Mouse (Mus musculus) bone marrow macrophage, adult 2 months (primary cell): ENCODE data around the gene H2-Q4.
"Not testable (repeated sequence)": the region's sequence is repeated elsewhere in the genome, so short reads cannot be mapped to it uniquely, and the experiment has no call there.

ENCODE experiments used
- CTCF ChIP-seq: IDR thresholded peaks from 2 replicates; pipeline ENCODE4 v1.5.1; 2012; ENCODE audit warnings: low read depth, mild to moderate bottlenecking, low read length, moderate library complexity
- POLR2A ChIP-seq: IDR thresholded peaks from 2 replicates; pipeline ENCODE4 v1.6.1; 2012; ENCODE audit warnings: mild to moderate bottlenecking, low read depth, low read length, borderline replicate concordance

GRCm38 (mm10) chr17:35420206-35420810 lies 40.9 kb downstream of the H2-Q4 start:
- not testable (repeated sequence) for TF ChIP-seq POLR2A
- TF ChIP-seq CTCF = peak; percentile 98
